Mouse (Mus musculus) embryonic fibroblast, embryonic 13.5 days (primary cell): ENCODE measurements around the gene 4930556J24Rik. TPM values are rescaled to one million over a fixed set of nuclear protein-coding genes. Genes with fewer than 3 reads are reported as not detected.

Experiments
- H3K27ac ChIP-seq: 2 replicates; pipeline ENCODE4 v1.5.1; 2012; ENCODE audit warnings: low read length, control low read depth, inconsistent platforms; ENCODE audit not compliant: insufficient read depth
- H3K4me1 ChIP-seq: 2 replicates; pipeline ENCODE4 v1.6.1; 2011; ENCODE audit warnings: low read length; ENCODE audit not compliant: control insufficient read depth, insufficient read depth
- H3K4me3 ChIP-seq: 2 replicates; pipeline ENCODE4 v1.5.1; 2011; ENCODE audit warnings: mild to moderate bottlenecking, control low read depth, low read length; ENCODE audit not compliant: insufficient read depth
- CTCF ChIP-seq: IDR thresholded peaks from 2 replicates; pipeline ENCODE4 v1.5.1; 2011; ENCODE audit warnings: mild to moderate bottlenecking, control low read depth, low read length, moderate library complexity, borderline replicate concordance; ENCODE audit not compliant: insufficient read depth
- POLR2A ChIP-seq: IDR thresholded peaks from 2 replicates; pipeline ENCODE4 v1.6.1; 2011; ENCODE audit warnings: low read depth, mild to moderate bottlenecking, control low read depth, low read length, moderate library complexity
- polyA plus RNA-seq: library from polyadenylated mRNA; stranded (reverse); fragments of >200 nt; gene quantifications from 2 replicates; pipeline ENCODE4 v1.2.4, GENCODE M21; 2011; ENCODE audit warnings: low read depth; ENCODE audit not compliant: missing spikeins, insufficient read length

Gene 4930556J24Rik
- polyA plus RNA-seq, 1 experiment = not detected

GRCm38 (mm10) chr11:3922731-3923130 lies 53.8 kb downstream of the 4930556J24Rik start:
- Histone ChIP-seq H3K4me3 (no peak overlapping the region), H3K4me1 (no peaks in the 10 kb centered on the region), H3K27ac (no peak overlapping the region)
- TF ChIP-seq POLR2A (no peak), CTCF (no peak)

GRCm38 (mm10) chr11:3922115-3922514 lies 54.5 kb downstream of the 4930556J24Rik start:
- Histone ChIP-seq H3K4me1 (no peaks in the 10 kb centered on the region), H3K4me3 (no peak overlapping the region), H3K27ac (no peak overlapping the region)
- TF ChIP-seq POLR2A (no peak), CTCF (no peak)

- Histone ChIP-seq H3K4me3 (no peak overlapping the region), H3K27ac (no peak overlapping the region), H3K4me1 (no peaks in the 10 kb centered on the region)
- peak; percentile 69 for TF ChIP-seq CTCF
- no peak for TF ChIP-seq POLR2A
Measured at GRCm38 (mm10) chr11:3921281-3921850, 55.2 kb downstream of the 4930556J24Rik start.

- TF ChIP-seq CTCF = no peak
- no peak for TF ChIP-seq POLR2A
- H3K27ac ChIP-seq = no peak overlapping the region
- H3K4me3 ChIP-seq = no peak overlapping the region
- H3K4me1 ChIP-seq = 0 out of 2 replicates have a peak, but pooled peaks cover 3% of the 10 kb centered on the region
Measured at GRCm38 (mm10) chr11:3920476-3920875, 56.1 kb downstream of the 4930556J24Rik start.

GRCm38 (mm10) chr11:3918738-3919137 lies 57.8 kb downstream of the 4930556J24Rik start:
- H3K27ac ChIP-seq = no peak overlapping the region
- no peak overlapping the region for H3K4me3 ChIP-seq
- peak; percentile 44; the same call in 1 of the 2 replicates for TF ChIP-seq CTCF
- TF ChIP-seq POLR2A = no peak
- 0 out of 2 replicates have a peak, but pooled peaks cover 3% of the 10 kb centered on the region for H3K4me1 ChIP-seq

- TF ChIP-seq POLR2A (peak; percentile 29; the same call in 1 of the 2 replicates), CTCF (peak; percentile 87)
- peak within 1 kb of the TSS; percentile 65 for H3K4me3 ChIP-seq
- H3K27ac ChIP-seq = peak within 1 kb of the TSS; percentile 96
Measured at GRCm38 (mm10) chr11:3914109-3914840, 62.3 kb downstream of the 4930556J24Rik start, which contains the start of gene Slc35e4. Gene Slc35e4 (minus strand): TSS chr11:3914664.

GRCm38 (mm10) chr11:3913316-3914108 lies 63.1 kb downstream of the 4930556J24Rik start:
- Histone ChIP-seq H3K4me1 (0 out of 2 replicates have a peak, but pooled peaks cover 8% of the 10 kb centered on the region), H3K4me3 (peak overlapping the region; percentile 65), H3K27ac (peak overlapping the region; percentile 96)
- TF ChIP-seq CTCF (no peak), POLR2A (peak; percentile 54)

More at GRCm38 (mm10) chr11:3914109-3914840, 62.3 kb downstream of the 4930556J24Rik start, which contains the start of gene Slc35e4:
- 0 out of 2 replicates have a peak, but pooled peaks cover 8% of the 10 kb centered on the region for H3K4me1 ChIP-seq

GRCm38 (mm10) chr11:3912875-3913271 lies 63.7 kb downstream of the 4930556J24Rik start:
- H3K4me3 ChIP-seq = peak overlapping the region; percentile 65
- TF ChIP-seq CTCF = no peak
- no peak for TF ChIP-seq POLR2A
- H3K4me1 ChIP-seq = 0 out of 2 replicates have a peak, but pooled peaks cover 8% of the 10 kb centered on the region
- H3K27ac ChIP-seq = peak overlapping the region; percentile 79
